8 mouse cellular contexts compared by ENCODE assay signal in the genomic region with DNA sequence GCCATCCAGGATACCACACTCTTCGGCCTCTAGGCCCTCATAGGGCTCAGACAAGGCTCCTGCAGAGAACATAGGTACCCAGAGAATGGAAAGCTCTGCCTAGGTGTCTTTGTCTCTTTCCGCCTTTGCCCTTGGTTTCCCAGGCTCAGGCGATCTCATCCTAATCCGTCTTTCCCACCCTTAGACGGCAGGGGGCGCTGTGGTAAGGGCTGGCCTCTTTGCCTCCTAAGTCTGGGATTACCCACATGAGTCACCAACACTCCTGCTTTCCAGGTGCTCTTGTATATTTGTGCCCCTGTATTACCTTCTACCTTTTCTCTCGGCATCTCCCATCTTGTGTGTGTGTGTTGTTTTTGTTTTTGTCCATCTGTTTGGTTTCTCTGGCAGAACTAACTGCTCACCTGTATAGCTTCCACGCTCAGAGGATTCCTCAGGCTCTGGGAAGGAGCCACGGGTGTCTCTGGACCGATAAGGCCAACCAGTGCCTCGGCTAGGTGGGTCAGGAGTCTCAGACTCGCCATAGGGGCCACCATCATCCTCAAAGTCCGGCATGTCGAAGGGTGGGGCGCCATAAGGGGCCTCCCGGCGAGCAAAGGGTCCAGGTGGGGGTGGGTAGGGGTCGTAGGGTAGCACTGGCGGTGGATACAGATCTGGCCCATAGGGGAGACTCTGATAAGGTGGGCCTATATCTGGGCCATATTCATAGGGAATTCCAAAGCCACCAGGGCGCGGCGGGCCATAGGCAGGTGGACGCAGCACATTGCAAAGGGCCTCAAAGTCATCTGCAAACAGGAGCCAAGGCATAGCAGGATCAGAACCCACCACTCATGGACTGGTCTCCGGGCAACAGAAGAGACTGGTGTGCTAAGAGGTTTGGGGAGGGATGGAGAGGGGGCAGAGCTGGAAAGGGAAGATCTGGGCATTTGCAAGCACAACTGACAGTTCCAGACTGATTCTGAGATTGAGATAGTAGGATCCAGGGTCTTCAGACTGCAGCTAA. TPM values are rescaled to one million over a fixed set of nuclear protein-coding genes. Genes with fewer than 3 reads are reported as not detected.
DNase-seq lines count a peak whose midpoint lies in the region; ATAC-seq and TF ChIP-seq lines count a peak whose summit lies in the region.

No protein-coding gene starts in this region.

- H3K36me3 ChIP-seq in heart, postnatal 0 days (replicated peaks; ENCODE audit: control insufficient read depth, insufficient read depth, low read length): no peaks in the 10 kb centered on the region
- 0 out of 2 replicates have a peak, but pooled peaks cover 14% of the 10 kb centered on the region for H3K36me3 ChIP-seq in heart, embryonic 12.5 days
- 0 out of 2 replicates have a peak, but pooled peaks cover 3% of the 10 kb centered on the region for H3K36me3 ChIP-seq in midbrain, postnatal 0 days (ENCODE audit: insufficient read depth, low read length)
- H3K36me3 ChIP-seq in midbrain, embryonic 13.5 days: no peaks in the 10 kb centered on the region
- no peaks in the 10 kb centered on the region for H3K36me3 ChIP-seq in testis, adult 2 months (ENCODE audit: control insufficient read depth, insufficient read depth, low read length)

- no peak overlapping the region for H3K4me3 ChIP-seq in heart, postnatal 0 days (ENCODE audit: low read depth, low read length)
- H3K4me3 ChIP-seq in heart, embryonic 12.5 days: no peak overlapping the region
- H3K4me3 ChIP-seq in midbrain, postnatal 0 days (ENCODE audit: low read depth, low read length): no peak overlapping the region
- H3K4me3 ChIP-seq in midbrain, embryonic 13.5 days (replicated peaks): no peak overlapping the region
- H3K4me3 ChIP-seq in testis, adult 2 months (ENCODE audit: control insufficient read depth, low read depth, low read length): peak overlapping the region; percentile 49

- no peak overlapping the region for H3K4me2 ChIP-seq in heart, postnatal 0 days (ENCODE audit: low read depth, low read length)
- no peak overlapping the region for H3K4me2 ChIP-seq in heart, embryonic 12.5 days
- H3K4me2 ChIP-seq in midbrain, postnatal 0 days (ENCODE audit: low read depth, low read length, poor library complexity, severe bottlenecking): no peak overlapping the region
- no peak overlapping the region for H3K4me2 ChIP-seq in midbrain, embryonic 13.5 days (replicated peaks)

- TF ChIP-seq POLR2A in testis, adult 2 months (IDR thresholded peaks at IDR 0.05; ENCODE audit: control insufficient read depth, low read depth, low read length): no peak

- ATAC-seq in heart, postnatal 0 days (ENCODE audit: insufficient read depth, low read depth): no peak
- no peak for ATAC-seq in heart, embryonic 12.5 days (ENCODE audit: insufficient number of reproducible peaks, low FRiP score)
- no peak for ATAC-seq in midbrain, postnatal 0 days (ENCODE audit: low FRiP score)
- no peak for ATAC-seq in midbrain, embryonic 13.5 days
- ATAC-seq in megakaryocyte, adult 5-6 weeks (ENCODE audit: poor library complexity, severe bottlenecking): no peak
- no peak for ATAC-seq in monocyte, adult 5-6 weeks (replicated peaks; ENCODE audit: insufficient number of reproducible peaks, low FRiP score, low TSS enrichment, poor library complexity, severe bottlenecking)

- TF ChIP-seq CTCF in heart, postnatal 0 days (IDR thresholded peaks at IDR 0.05; ENCODE audit: low read depth): peak; percentile 65
- TF ChIP-seq CTCF in midbrain, postnatal 0 days (IDR thresholded peaks at IDR 0.05): peak; percentile 63
- peak; percentile 96 for TF ChIP-seq CTCF in testis, adult 2 months (IDR thresholded peaks at IDR 0.05; ENCODE audit: control insufficient read depth, insufficient read depth, insufficient replicate concordance, low read depth, low read length)

- no peaks in the 10 kb centered on the region for H3K9me3 ChIP-seq in heart, postnatal 0 days (replicated peaks; ENCODE audit: control insufficient read depth, low read length)
- no peaks in the 10 kb centered on the region for H3K9me3 ChIP-seq in heart, embryonic 12.5 days (replicated peaks)
- H3K9me3 ChIP-seq in midbrain, postnatal 0 days (ENCODE audit: low read length): no peaks in the 10 kb centered on the region
- no peaks in the 10 kb centered on the region for H3K9me3 ChIP-seq in midbrain, embryonic 13.5 days

- WGBS in heart, postnatal 0 days: 70% methylated on average over 24 of the region's 24 CpGs
- 69% methylated on average over 24 of the region's 24 CpGs for WGBS in heart, embryonic 12.5 days
- 77% methylated on average over 24 of the region's 24 CpGs for WGBS in midbrain, postnatal 0 days
- WGBS in midbrain, embryonic 13.5 days: 76% methylated on average over 24 of the region's 24 CpGs

- H3K27me3 ChIP-seq in heart, postnatal 0 days (ENCODE audit: control insufficient read depth, insufficient read depth, low read length): peaks cover 29% of the 10 kb centered on the region
- peaks cover 30% of the 10 kb centered on the region for H3K27me3 ChIP-seq in heart, embryonic 12.5 days (replicated peaks)
- H3K27me3 ChIP-seq in midbrain, postnatal 0 days (ENCODE audit: insufficient read depth, low read length): 0 out of 2 replicates have a peak, but pooled peaks cover 3% of the 10 kb centered on the region
- peaks cover 21% of the 10 kb centered on the region for H3K27me3 ChIP-seq in midbrain, embryonic 13.5 days
- no peaks in the 10 kb centered on the region for H3K27me3 ChIP-seq in testis, adult 2 months (ENCODE audit: control insufficient read depth, insufficient read depth, low read length)

- H3K4me1 ChIP-seq in heart, postnatal 0 days (ENCODE audit: control insufficient read depth, insufficient read depth): peaks cover 5% of the 10 kb centered on the region; the same call in 1 of the 2 replicates
- peaks cover 13% of the 10 kb centered on the region for H3K4me1 ChIP-seq in heart, embryonic 12.5 days (replicated peaks)
- no peaks in the 10 kb centered on the region for H3K4me1 ChIP-seq in midbrain, postnatal 0 days (ENCODE audit: insufficient read depth, low read length)
- H3K4me1 ChIP-seq in midbrain, embryonic 13.5 days (replicated peaks): peaks cover 10% of the 10 kb centered on the region
- H3K4me1 ChIP-seq in testis, adult 2 months (ENCODE audit: control insufficient read depth, insufficient read depth, low read length): peaks cover 30% of the 10 kb centered on the region

- no peak for DNase-seq in heart, postnatal 0 days (ENCODE audit: low spot score)
- no peak for DNase-seq in midbrain, postnatal 0 days (ENCODE audit: low spot score)
- peak; percentile 43 for DNase-seq in c-Kit-positive CD71-positive TER-119-positive erythroid progenitor cells, embryonic 14.5 days (ENCODE audit: low spot score)

- H3K9ac ChIP-seq in heart, postnatal 0 days (replicated peaks; ENCODE audit: low read depth, low read length): no peak overlapping the region
- H3K9ac ChIP-seq in heart, embryonic 12.5 days: no peak overlapping the region
- no peak overlapping the region for H3K9ac ChIP-seq in midbrain, postnatal 0 days (replicated peaks; ENCODE audit: low read length, poor library complexity, severe bottlenecking)
- H3K9ac ChIP-seq in midbrain, embryonic 13.5 days (replicated peaks): no peak overlapping the region

- no peak overlapping the region for H3K27ac ChIP-seq in heart, postnatal 0 days (ENCODE audit: low read depth)
- no peak overlapping the region for H3K27ac ChIP-seq in heart, embryonic 12.5 days (ENCODE audit: poor library complexity, severe bottlenecking)
- H3K27ac ChIP-seq in midbrain, postnatal 0 days (ENCODE audit: low read depth, low read length): no peak overlapping the region
- H3K27ac ChIP-seq in midbrain, embryonic 13.5 days: no peak overlapping the region
- H3K27ac ChIP-seq in testis, adult 2 months (ENCODE audit: control insufficient read depth, insufficient read depth, low read depth, low read length): no peak overlapping the region

- no peak for TF ChIP-seq EP300 in heart, postnatal 0 days (IDR thresholded peaks at IDR 0.05; ENCODE audit: low read depth)

RNA-seq across cellular contexts. Expression of gene Ltbp4, which starts 31.0 kb away (rescaled TPM):
- 150 TPM in 2 replicates for total RNA-seq in heart, postnatal 0 days (2014; rRNA removed; ENCODE audit: low replicate concordance)
- polyA plus RNA-seq in heart, postnatal 0 days (2015; fragmentation: Nextera tagmentation; extraction: Ambion mirVana): 56.9 and 61.7 TPM in 2 replicates
- 53.9 and 57.1 TPM in 2 replicates for polyA plus RNA-seq in heart, embryonic 12.5 days (2016; fragmentation: Nextera tagmentation; extraction: Ambion mirVana)
- total RNA-seq in midbrain, postnatal 0 days (2014; rRNA removed): 25.3 and 44.3 TPM in 2 replicates
- polyA plus RNA-seq in midbrain, postnatal 0 days (2015; fragmentation: Nextera tagmentation; extraction: Ambion mirVana): 13.6 and 16.0 TPM in 2 replicates
- 8.0 and 9.1 TPM in 2 replicates for polyA plus RNA-seq in midbrain, embryonic 13.5 days (2015; fragmentation: Nextera tagmentation; extraction: Ambion mirVana)
- 23.9 and 26.1 TPM in 2 replicates for polyA plus RNA-seq in testis, adult 2 months (2012; rRNA removed)
- not detected in 2 replicates for total RNA-seq in megakaryocyte, adult 5-6 weeks (2015)
- not detected in 2 replicates for total RNA-seq in megakaryocyte, adult 5-6 weeks (2017)
- total RNA-seq in monocyte, adult 5-6 weeks (2017): 0.68 TPM in 1 of 3 replicates, not detected in the others

RNA-seq across cellular contexts. Expression of gene Numbl, which starts 48.2 kb away (rescaled TPM):
- 15.9 and 23.5 TPM in 2 replicates for total RNA-seq in heart, postnatal 0 days (2014; rRNA removed; ENCODE audit: low replicate concordance)
- polyA plus RNA-seq in heart, postnatal 0 days (2015; fragmentation: Nextera tagmentation; extraction: Ambion mirVana): 5.6 and 6.2 TPM in 2 replicates
- 11.1 and 11.6 TPM in 2 replicates for polyA plus RNA-seq in heart, embryonic 12.5 days (2016; fragmentation: Nextera tagmentation; extraction: Ambion mirVana)
- total RNA-seq in midbrain, postnatal 0 days (2014; rRNA removed): 111 and 147 TPM in 2 replicates
- polyA plus RNA-seq in midbrain, postnatal 0 days (2015; fragmentation: Nextera tagmentation; extraction: Ambion mirVana): 59.8 and 60.9 TPM in 2 replicates
- polyA plus RNA-seq in midbrain, embryonic 13.5 days (2015; fragmentation: Nextera tagmentation; extraction: Ambion mirVana): 39.4 and 51.6 TPM in 2 replicates
- 5.9 and 7.8 TPM in 2 replicates for polyA plus RNA-seq in testis, adult 2 months (2012; rRNA removed)
- 2.8 and 4.3 TPM in 2 replicates for total RNA-seq in megakaryocyte, adult 5-6 weeks (2015)
- 2.5 and 2.6 TPM in 2 replicates for total RNA-seq in megakaryocyte, adult 5-6 weeks (2017)
- 1.2 to 2.5 TPM (median 2.1 TPM) in 3 replicates for total RNA-seq in monocyte, adult 5-6 weeks (2017)

RNA-seq across cellular contexts. Expression of gene Shkbp1, which starts 49.4 kb away (rescaled TPM):
- 16.7 and 21.0 TPM in 2 replicates for total RNA-seq in heart, postnatal 0 days (2014; rRNA removed; ENCODE audit: low replicate concordance)
- 14.2 and 18.3 TPM in 2 replicates for polyA plus RNA-seq in heart, postnatal 0 days (2015; fragmentation: Nextera tagmentation; extraction: Ambion mirVana)
- 35.4 and 39.4 TPM in 2 replicates for polyA plus RNA-seq in heart, embryonic 12.5 days (2016; fragmentation: Nextera tagmentation; extraction: Ambion mirVana)
- 36.3 and 42.7 TPM in 2 replicates for total RNA-seq in midbrain, postnatal 0 days (2014; rRNA removed)
- polyA plus RNA-seq in midbrain, postnatal 0 days (2015; fragmentation: Nextera tagmentation; extraction: Ambion mirVana): 24.1 and 25.1 TPM in 2 replicates
- polyA plus RNA-seq in midbrain, embryonic 13.5 days (2015; fragmentation: Nextera tagmentation; extraction: Ambion mirVana): 67.2 and 84.3 TPM in 2 replicates
- 18.3 and 22.4 TPM in 2 replicates for polyA plus RNA-seq in testis, adult 2 months (2012; rRNA removed)
- 42.6 and 43.6 TPM in 2 replicates for total RNA-seq in megakaryocyte, adult 5-6 weeks (2015)
- 30.9 and 34.0 TPM in 2 replicates for total RNA-seq in megakaryocyte, adult 5-6 weeks (2017)
- 33.3 to 47.0 TPM (median 39.9 TPM) in 3 replicates for total RNA-seq in monocyte, adult 5-6 weeks (2017)

RNA-seq across cellular contexts. Expression of gene Gm20479, which starts 50.8 kb away (rescaled TPM):
- total RNA-seq in heart, postnatal 0 days (2014; rRNA removed; ENCODE audit: low replicate concordance): 2.0 TPM in 1 of 2 replicates, not detected in the other
- 0.46 TPM in 1 of 2 replicates, not detected in the other for polyA plus RNA-seq in heart, postnatal 0 days (2015; fragmentation: Nextera tagmentation; extraction: Ambion mirVana)
- polyA plus RNA-seq in heart, embryonic 12.5 days (2016; fragmentation: Nextera tagmentation; extraction: Ambion mirVana): 1.2 and 1.5 TPM in 2 replicates
- total RNA-seq in midbrain, postnatal 0 days (2014; rRNA removed): not detected in 2 replicates
- polyA plus RNA-seq in midbrain, postnatal 0 days (2015; fragmentation: Nextera tagmentation; extraction: Ambion mirVana): not detected in 2 replicates
- polyA plus RNA-seq in midbrain, embryonic 13.5 days (2015; fragmentation: Nextera tagmentation; extraction: Ambion mirVana): 0.53 TPM in 1 of 2 replicates, not detected in the other
- polyA plus RNA-seq in testis, adult 2 months (2012; rRNA removed): 0.35 and 0.89 TPM in 2 replicates
- not detected in 2 replicates for total RNA-seq in megakaryocyte, adult 5-6 weeks (2015)
- total RNA-seq in megakaryocyte, adult 5-6 weeks (2017): not detected in 2 replicates
- not detected in 3 replicates for total RNA-seq in monocyte, adult 5-6 weeks (2017)
